Mouse (Mus musculus) limb, embryonic 15.5 days (tissue): ENCODE measurements around the gene Pla2g6. TPM values are rescaled to one million over a fixed set of nuclear protein-coding genes. Genes with fewer than 3 reads are reported as not detected.

Experiments used
- ATAC-seq: fragments of 200-750 bp; cut with Nextera tagmentation; 2 replicates; pipeline ENCODE4 v1.8.0; 2017; ENCODE audit warnings: low read depth, moderate TSS enrichment; ENCODE audit not compliant: insufficient number of reproducible peaks, low FRiP score, low TSS enrichment
- H3K27ac ChIP-seq: fragments of 300-500 bp; sonication (generic); 2 replicates; pipeline ENCODE4 v1.5.1; 2015; ENCODE audit warnings: moderate library complexity, mild to moderate bottlenecking, inconsistent platforms
- H3K27me3 ChIP-seq: fragments of 300-500 bp; sonication (generic); 2 replicates; pipeline ENCODE4 v1.6.1; 2015; ENCODE audit warnings: inconsistent platforms
- H3K36me3 ChIP-seq: fragments of 300-500 bp; sonication (generic); 2 replicates; pipeline ENCODE4 v1.6.1; 2015; ENCODE audit warnings: inconsistent platforms
- H3K4me1 ChIP-seq: fragments of 300-500 bp; sonication (generic); 2 replicates; pipeline ENCODE4 v1.6.1; 2015; ENCODE audit warnings: inconsistent platforms
- H3K4me2 ChIP-seq: fragments of 300-500 bp; sonication (generic); 2 replicates; pipeline ENCODE4 v1.6.1; 2015; ENCODE audit warnings: mild to moderate bottlenecking, inconsistent platforms
- H3K4me3 ChIP-seq: fragments of 300-500 bp; sonication (generic); 2 replicates; pipeline ENCODE4 v1.5.1; 2015; ENCODE audit warnings: mild to moderate bottlenecking, inconsistent platforms
- H3K9ac ChIP-seq: fragments of 300-500 bp; sonication (generic); 2 replicates; pipeline ENCODE4 v1.6.1; 2015; ENCODE audit warnings: inconsistent platforms
- H3K9me3 ChIP-seq: fragments of 300-500 bp; sonication (generic); 2 replicates; pipeline ENCODE4 v1.6.1; 2016; ENCODE audit warnings: inconsistent platforms
- WGBS: fragments of 180-500 bp; shearing (Covaris S2); methylation state at CpG from one replicate; pipeline ENCODE4 v1.1.7; 2015; 5-methylcytosine and 5-hydroxymethylcytosine counted together
- polyA plus RNA-seq: library from polyadenylated mRNA; unstranded; fragments of >200 nt; fragmentation: Nextera tagmentation; extraction: Ambion mirVana; gene quantifications from 2 replicates; pipeline ENCODE4 v1.2.1, GENCODE M21; 2015

Gene Pla2g6
- polyA plus RNA-seq, 1 experiment from 2014 or later, result 12.9 TPM

DNA sequence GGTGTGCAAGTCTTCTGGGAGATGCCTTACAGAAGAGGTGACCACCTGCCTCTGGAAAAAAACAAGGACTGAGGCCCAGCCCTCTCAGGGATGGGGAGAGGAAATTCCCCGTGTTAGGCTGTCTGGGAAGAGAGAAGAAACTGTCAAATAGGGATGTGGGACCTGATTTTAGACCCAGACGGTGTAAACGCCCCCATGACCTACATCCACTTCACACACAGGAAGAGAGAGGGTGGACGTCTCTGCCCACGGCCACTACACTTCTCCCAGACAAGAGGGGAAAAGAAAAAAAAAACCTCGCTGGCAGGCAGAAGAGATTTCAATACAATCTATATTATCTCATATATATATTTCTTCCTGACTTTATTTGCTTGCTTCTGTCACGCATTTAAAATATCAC, 32.2 kb upstream of the Pla2g6 start:
- Histone ChIP-seq H3K9ac (no peak overlapping the region), H3K4me2 (no peak overlapping the region), H3K36me3 (peaks cover 48% of the 10 kb centered on the region), H3K27me3 (no peaks in the 10 kb centered on the region), H3K4me1 (peaks cover 42% of the 10 kb centered on the region), H3K27ac (peak overlapping the region; percentile 40), H3K4me3 (no peak overlapping the region), H3K9me3 (no peaks in the 10 kb centered on the region)
- no peak for ATAC-seq
- 47% methylated on average over 7 of the region's 7 CpGs for WGBS

GRCm38 (mm10) chr15:79359954-79360353, 31.8 kb upstream of the Pla2g6 start:
- Histone ChIP-seq H3K27ac (peak overlapping the region; percentile 40), H3K9me3 (no peaks in the 10 kb centered on the region), H3K4me2 (no peak overlapping the region), H3K9ac (no peak overlapping the region), H3K4me1 (peaks cover 42% of the 10 kb centered on the region), H3K4me3 (no peak overlapping the region), H3K27me3 (no peaks in the 10 kb centered on the region), H3K36me3 (peaks cover 43% of the 10 kb centered on the region)
- ATAC-seq, result no peak
- 17% methylated on average over 6 of the region's 6 CpGs for WGBS

- Histone ChIP-seq H3K4me1 (peaks cover 42% of the 10 kb centered on the region), H3K4me3 (peak overlapping the region; percentile 53), H3K9ac (no peak overlapping the region), H3K4me2 (peak overlapping the region; percentile 99), H3K9me3 (no peaks in the 10 kb centered on the region), H3K27ac (peak overlapping the region; percentile 81), H3K27me3 (no peaks in the 10 kb centered on the region), H3K36me3 (peaks cover 25% of the 10 kb centered on the region)
- WGBS, result 35% methylated on average over 12 of the region's 12 CpGs
- ATAC-seq, result no peak
Measured at GRCm38 (mm10) chr15:79357974-79358690, 29.9 kb upstream of the Pla2g6 start.

GRCm38 (mm10) chr15:79357036-79357911, 29.1 kb upstream of the Pla2g6 start:
- peak overlapping the region; percentile 81 for H3K27ac ChIP-seq
- H3K9me3 ChIP-seq, result no peaks in the 10 kb centered on the region
- peak overlapping the region; percentile 53 for H3K4me3 ChIP-seq
- H3K9ac ChIP-seq, result peak overlapping the region; percentile 40
- H3K4me2 ChIP-seq, result peak overlapping the region; percentile 99
- ATAC-seq, result peak; percentile 82
- H3K27me3 ChIP-seq, result no peaks in the 10 kb centered on the region
- under 1% methylated on average over 58 of the region's 77 CpGs for WGBS
- H3K4me1 ChIP-seq, result peaks cover 44% of the 10 kb centered on the region
- H3K36me3 ChIP-seq, result peaks cover 17% of the 10 kb centered on the region

DNA sequence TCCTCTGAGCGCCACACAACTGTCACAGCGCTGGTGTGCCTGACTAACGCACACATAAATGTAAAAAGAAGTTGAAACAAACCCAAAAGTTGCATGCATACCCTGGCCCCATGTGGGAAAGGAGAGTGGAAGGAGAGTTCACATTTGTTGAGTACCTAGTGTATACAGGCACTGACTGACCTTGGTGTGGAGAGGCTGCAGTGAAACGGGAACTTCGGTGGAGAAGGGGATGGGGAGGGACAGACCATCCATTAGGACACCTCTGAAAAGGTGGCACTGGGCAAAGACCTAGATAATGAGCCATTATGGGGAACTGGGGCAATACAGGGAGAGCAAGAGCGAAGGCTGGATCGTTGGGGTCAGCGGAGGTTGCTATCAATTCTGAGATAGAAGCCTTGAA, 28.3 kb upstream of the Pla2g6 start:
- Histone ChIP-seq H3K9ac (no peak overlapping the region), H3K27me3 (no peaks in the 10 kb centered on the region), H3K4me3 (peak overlapping the region; percentile 53), H3K4me2 (peak overlapping the region; percentile 99), H3K27ac (no peak overlapping the region), H3K9me3 (no peaks in the 10 kb centered on the region), H3K36me3 (peaks cover 9% of the 10 kb centered on the region), H3K4me1 (peaks cover 48% of the 10 kb centered on the region)
- WGBS, result 73% methylated on average over 8 of the region's 8 CpGs
- ATAC-seq, result no peak

DNA sequence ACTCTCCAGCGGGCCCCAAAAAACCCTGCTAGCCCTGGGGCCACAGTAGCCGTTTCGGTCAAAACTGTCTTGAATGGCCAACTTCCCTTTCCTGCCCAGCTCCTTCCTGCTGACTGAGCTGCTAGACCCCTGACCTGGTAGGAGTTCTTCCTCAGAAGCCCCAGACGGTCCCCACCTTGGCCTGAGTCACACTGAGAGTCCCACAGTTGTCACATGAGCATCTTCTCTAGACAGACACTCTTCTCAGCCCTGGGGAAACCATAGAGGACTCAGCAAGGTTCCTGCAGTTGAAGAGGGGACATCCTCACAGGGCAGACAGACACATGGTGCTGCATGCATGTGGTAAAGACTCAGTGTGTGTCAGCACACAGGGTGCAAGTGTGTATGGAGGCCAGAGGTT, 26.4 kb upstream of the Pla2g6 start:
- H3K27me3 ChIP-seq, result no peaks in the 10 kb centered on the region
- H3K9ac ChIP-seq, result no peak overlapping the region
- H3K4me1 ChIP-seq, result peaks cover 37% of the 10 kb centered on the region
- no peak overlapping the region for H3K4me2 ChIP-seq
- no peak overlapping the region for H3K4me3 ChIP-seq
- no peaks in the 10 kb centered on the region for H3K36me3 ChIP-seq
- H3K27ac ChIP-seq, result no peak overlapping the region
- H3K9me3 ChIP-seq, result no peaks in the 10 kb centered on the region
- 81% methylated on average over 4 of the region's 4 CpGs for WGBS
- ATAC-seq, result no peak

DNA sequence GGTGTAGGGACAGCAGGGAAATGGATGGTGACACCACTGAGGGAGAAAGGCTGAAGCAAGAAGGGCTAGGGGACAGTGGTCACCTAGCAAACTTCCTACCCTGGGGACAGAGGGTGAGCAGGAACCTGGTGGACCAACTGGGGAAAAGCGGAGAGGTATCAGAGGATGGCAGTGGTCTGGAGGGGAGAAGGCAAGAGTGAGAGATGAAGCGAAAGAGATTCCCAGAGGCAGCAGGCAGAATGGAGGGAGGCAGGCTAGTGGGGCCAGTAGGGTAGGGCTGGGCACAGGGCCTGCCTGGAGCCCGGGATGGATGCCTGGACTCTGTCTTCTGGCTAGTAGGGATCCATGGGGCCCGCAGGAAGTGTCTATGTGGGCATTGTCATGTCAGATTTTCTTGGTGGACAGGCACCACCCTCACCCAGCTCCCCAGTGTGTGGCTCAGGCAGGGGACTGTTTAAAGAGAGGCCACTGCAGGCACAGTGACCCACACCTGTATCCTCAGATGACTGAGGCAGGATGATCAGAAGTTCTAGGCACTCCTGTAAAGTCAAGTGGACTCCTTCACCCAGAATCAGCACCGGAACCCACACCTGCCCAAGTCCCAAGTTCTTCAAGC, 25.6 kb upstream of the Pla2g6 start:
- Histone ChIP-seq H3K4me3 (no peak overlapping the region), H3K27me3 (no peaks in the 10 kb centered on the region), H3K4me2 (no peak overlapping the region), H3K36me3 (no peaks in the 10 kb centered on the region), H3K9ac (no peak overlapping the region), H3K9me3 (no peaks in the 10 kb centered on the region), H3K27ac (no peak overlapping the region), H3K4me1 (peaks cover 42% of the 10 kb centered on the region)
- 93% methylated on average over 5 of the region's 5 CpGs for WGBS
- no peak for ATAC-seq

- Histone ChIP-seq H3K4me3 (no peak overlapping the region), H3K27me3 (no peaks in the 10 kb centered on the region), H3K9ac (no peak overlapping the region), H3K4me1 (peaks cover 39% of the 10 kb centered on the region), H3K4me2 (no peak overlapping the region), H3K27ac (no peak overlapping the region), H3K36me3 (no peaks in the 10 kb centered on the region), H3K9me3 (no peaks in the 10 kb centered on the region)
- ATAC-seq, result no peak
- 82% methylated on average over 6 of the region's 6 CpGs for WGBS
Measured at GRCm38 (mm10) chr15:79352479-79352878, 24.3 kb upstream of the Pla2g6 start.

GRCm38 (mm10) chr15:79351331-79351767, 23.2 kb upstream of the Pla2g6 start:
- Histone ChIP-seq H3K36me3 (no peaks in the 10 kb centered on the region), H3K4me2 (peak overlapping the region; percentile 30), H3K9ac (0 out of 2 replicates have a peak overlapping the region, but pooled peaks have one; percentile 4), H3K4me3 (peak overlapping the region; percentile 9; the same call in 1 of the 2 replicates), H3K4me1 (peaks cover 33% of the 10 kb centered on the region), H3K9me3 (no peaks in the 10 kb centered on the region), H3K27me3 (no peaks in the 10 kb centered on the region), H3K27ac (peak overlapping the region; percentile 69)
- ATAC-seq, result no peak
- WGBS, result 28% methylated on average over 15 of the region's 15 CpGs

- 91% methylated on average over 4 of the region's 4 CpGs for WGBS
- Histone ChIP-seq H3K27ac (peak overlapping the region; percentile 69; the same call in 1 of the 2 replicates), H3K4me2 (peak overlapping the region; percentile 30), H3K9me3 (no peaks in the 10 kb centered on the region), H3K27me3 (no peaks in the 10 kb centered on the region), H3K9ac (no peak overlapping the region), H3K4me1 (peaks cover 33% of the 10 kb centered on the region), H3K4me3 (peak overlapping the region; percentile 9; the same call in 1 of the 2 replicates), H3K36me3 (no peaks in the 10 kb centered on the region)
- no peak for ATAC-seq
Measured at GRCm38 (mm10) chr15:79350866-79351265, 22.7 kb upstream of the Pla2g6 start.

DNA sequence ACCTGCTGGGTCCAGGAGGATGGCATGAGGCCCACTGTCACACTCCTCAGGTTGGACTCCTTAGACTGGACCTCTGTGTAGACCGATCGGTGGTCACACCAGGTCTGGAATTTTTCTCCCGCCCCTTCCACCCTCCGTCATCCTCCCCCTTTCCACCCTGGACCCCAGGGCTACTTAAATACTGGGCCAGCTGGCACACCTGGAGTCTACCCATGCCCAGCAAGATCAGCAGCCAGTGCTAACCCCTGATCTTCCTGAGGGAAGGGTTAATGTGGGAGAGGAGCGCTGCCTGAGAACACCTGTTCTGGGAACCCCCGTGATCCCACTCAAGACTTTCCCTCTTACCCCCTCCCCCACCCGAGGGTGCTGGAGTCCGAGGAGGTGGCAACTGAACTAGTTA, 20.5 kb upstream of the Pla2g6 start:
- no peak for ATAC-seq
- Histone ChIP-seq H3K4me2 (peak overlapping the region; percentile 87), H3K36me3 (no peaks in the 10 kb centered on the region), H3K9ac (peak overlapping the region; percentile 8; the same call in 1 of the 2 replicates), H3K27ac (no peak overlapping the region), H3K9me3 (no peaks in the 10 kb centered on the region), H3K4me1 (peaks cover 33% of the 10 kb centered on the region), H3K4me3 (peak overlapping the region; percentile 78), H3K27me3 (no peaks in the 10 kb centered on the region)
- WGBS, result 53% methylated on average over 8 of the region's 8 CpGs
